Mouse (Mus musculus) thymus, adult 2 months (tissue): ENCODE results near the gene Rapgef5.

Experiments
- CTCF ChIP-seq: fragments of 200-500 bp; IDR thresholded peaks from 2 replicates; pipeline ENCODE4 v1.5.1; 2012; ENCODE audit warnings: mild to moderate bottlenecking, control low read depth, low read length, moderate library complexity, borderline replicate concordance; ENCODE audit not compliant: control insufficient read depth, poor library complexity, insufficient read depth; ENCODE audit errors: extremely low read depth
- POLR2A ChIP-seq: fragments of 200-500 bp; IDR thresholded peaks from 2 replicates; pipeline ENCODE4 v1.6.1; 2012; ENCODE audit warnings: mild to moderate bottlenecking, low read length, control low read depth, moderate library complexity; ENCODE audit not compliant: control insufficient read depth, poor library complexity, insufficient read depth; ENCODE audit errors: extremely low read depth

DNA sequence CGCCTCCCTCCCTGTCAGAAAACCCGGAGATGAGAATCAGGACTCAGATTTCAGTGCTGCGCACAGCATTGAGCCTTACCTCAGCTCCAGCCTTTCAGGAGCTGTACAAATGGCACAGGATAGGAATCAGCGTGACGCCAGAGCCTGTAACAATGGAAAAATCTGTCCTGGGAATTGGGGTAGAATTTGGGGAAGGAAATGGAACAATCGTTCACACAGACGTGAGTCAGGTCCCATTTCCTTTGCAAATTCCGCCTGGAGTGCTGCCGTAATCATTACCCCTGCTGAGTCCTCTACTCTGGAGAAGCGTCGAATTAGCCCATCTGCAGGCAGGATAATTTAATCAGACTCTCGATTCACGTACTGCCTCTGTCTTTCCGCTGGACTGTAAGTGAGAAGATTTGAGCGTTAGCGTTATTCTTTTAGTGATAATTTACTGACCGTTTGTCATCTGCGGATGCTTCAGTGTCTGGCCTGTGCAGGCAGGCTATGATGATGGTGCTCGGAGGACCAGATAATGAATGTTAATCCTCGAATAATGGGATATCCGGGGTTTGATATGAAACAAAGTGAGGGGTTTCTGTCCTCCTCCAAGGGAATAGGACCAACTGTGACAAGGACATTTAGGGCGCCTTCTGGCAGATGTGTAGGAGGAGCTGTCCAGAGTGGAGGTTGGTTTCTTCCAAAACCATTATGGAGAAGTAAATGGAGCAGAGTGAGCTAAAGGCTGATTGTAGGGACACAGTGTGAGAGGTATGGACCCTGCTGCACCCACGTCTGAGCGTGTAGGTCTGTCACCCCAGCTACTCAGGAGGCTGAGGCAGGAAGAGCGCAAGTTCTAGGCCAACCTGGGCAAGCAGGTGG, 235.5 kb downstream of the Rapgef5 start:
- no peak for TF ChIP-seq CTCF
- no peak for TF ChIP-seq POLR2A
